Mouse (Mus musculus) hematopoietic stem cell, adult 5-6 weeks (primary cell): ENCODE measurements around the gene Acin1. TPM values are rescaled to one million over a fixed set of nuclear protein-coding genes. Genes with fewer than 3 reads are reported as not detected.

ENCODE experiments used
- ATAC-seq, 2 experiments: fragments of 125-278 bp in 1 of 2; replicated peaks in 1 of 2; 2 replicates each; pipeline ENCODE4 v1.8.0; 2016 to 2017; ENCODE audit warnings: inconsistent platforms in 2 of 2, mild to moderate bottlenecking in 2 of 2, moderate number of reproducible peaks in 2 of 2, low read depth in 1 of 2, moderate TSS enrichment in 1 of 2; ENCODE audit not compliant: low FRiP score in 2 of 2, poor library complexity in 2 of 2, severe bottlenecking in 2 of 2, insufficient read depth in 1 of 2, low TSS enrichment in 1 of 2
- total RNA-seq: library from RNA; stranded (forward); fragments of 172-1452, 232-1000 nt; gene quantifications from 2 replicates; pipeline ENCODE4 v1.2.3, GENCODE M21; 2017

Acin1 gene
- 261 and 357 TPM in 2 replicates for total RNA-seq

DNA sequence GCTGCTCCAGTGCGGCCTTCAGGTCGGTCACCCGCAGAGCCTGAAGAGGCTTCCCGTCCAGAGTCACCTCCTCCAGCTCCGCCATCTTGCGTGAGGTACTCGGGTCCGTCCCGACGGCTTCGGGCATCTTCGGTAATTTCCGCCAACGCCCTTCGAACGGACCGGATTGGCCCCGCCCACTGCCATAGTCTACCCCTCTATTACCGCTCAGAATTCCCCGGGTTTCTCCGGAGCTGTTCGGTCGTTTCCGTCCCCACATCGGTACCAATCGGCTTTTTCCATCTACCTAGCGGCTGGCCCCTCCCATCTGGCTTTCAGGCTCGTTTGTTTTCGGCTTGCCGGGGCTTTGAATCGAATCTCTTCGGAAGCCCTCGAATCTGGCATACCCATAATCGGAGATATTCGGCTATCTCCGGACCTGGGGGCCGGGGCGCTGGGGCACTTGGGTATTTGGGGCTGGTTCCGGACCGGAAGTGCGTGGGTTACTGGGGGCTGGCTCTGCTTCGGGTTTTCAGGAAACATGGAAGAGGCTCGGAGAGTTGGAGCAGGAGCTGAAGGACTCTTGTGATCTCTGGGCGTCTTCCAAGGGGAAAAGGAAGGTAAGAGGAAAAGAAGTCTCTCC is at the start of gene Acin1:
Acin1 (minus strand) TSS at position 410 of the 622 bp plus-strand sequence.
- ATAC-seq: peak; percentile 88 to 90

DNA sequence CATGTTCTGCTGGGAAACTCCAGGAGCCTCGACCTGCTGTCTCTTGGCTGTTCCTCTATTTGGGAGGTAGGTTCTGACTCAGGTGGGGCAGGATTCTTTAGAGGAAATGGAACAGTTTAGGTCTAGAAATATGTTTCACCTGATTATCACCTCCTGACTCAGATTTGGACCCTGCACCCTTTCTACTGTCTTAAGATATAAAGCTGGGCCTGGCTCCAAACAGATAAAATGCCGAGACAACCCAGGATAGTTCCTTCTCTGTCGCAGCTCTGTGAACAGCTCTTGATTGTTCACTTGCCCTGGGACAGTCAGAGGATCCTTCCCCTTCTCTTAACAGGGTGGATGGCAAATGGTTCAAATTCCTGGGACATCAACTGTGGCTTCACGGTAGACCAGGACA is 48.5 kb upstream of the Acin1 start:
- ATAC-seq: no peak

DNA sequence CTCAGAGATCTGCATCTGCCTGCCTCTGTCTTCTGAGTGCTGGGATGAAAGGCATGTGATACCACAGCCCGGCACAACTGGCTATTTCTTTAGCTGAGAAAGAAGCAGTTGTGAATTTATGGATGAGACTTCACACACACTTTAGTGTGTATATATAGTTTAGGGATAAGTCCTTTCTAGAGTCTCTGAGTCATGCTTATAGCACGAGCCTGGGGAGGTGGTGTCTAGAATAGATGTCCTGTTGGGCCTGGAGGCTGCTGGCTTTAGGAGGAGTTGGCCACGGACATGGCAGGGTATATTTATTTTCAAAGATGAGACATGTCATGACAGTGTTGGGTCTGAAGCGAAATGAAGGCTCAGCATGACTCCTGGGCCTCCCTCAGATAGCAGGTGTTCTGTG is 47.3 kb upstream of the Acin1 start:
- ATAC-seq: no peak

DNA sequence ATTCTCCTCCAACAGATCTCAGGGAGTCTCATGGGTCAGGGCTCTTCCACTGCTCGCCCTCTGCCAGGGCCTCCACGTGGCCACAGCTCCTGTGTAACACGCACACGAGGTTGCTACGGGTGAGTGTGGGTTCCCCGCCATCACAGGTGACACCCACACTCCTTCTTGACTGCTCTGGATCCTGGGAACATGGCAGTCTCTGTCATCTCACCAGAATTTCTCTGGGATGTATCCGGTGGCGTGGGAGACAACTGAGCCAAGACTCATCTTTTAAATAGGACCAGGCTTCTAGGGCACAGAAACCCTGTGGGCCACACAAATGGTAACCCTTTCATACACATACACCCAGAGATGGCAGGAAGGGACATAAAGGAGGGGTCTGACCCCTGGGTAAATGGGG is 45.5 kb upstream of the Acin1 start:
- ATAC-seq: no peak

DNA sequence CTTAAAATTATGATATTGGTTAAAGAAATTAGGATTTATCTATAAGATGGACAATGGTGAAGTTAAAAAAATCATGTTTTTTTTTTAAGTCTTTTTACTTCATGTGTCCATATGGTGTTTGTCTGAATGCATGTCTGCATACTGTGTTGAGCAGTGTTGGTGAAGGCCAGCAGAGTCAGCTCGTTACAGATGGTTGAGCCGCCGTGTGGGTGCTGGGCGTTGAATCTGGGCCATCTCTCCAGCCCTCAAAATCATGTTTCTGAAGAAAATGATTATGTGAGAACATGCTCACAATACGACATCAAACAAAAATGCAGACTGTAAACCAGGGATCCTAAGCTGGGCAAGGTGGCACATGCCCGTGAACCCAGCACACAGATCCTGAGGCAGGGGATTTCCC is 43.6 kb upstream of the Acin1 start:
- no peak for ATAC-seq

DNA sequence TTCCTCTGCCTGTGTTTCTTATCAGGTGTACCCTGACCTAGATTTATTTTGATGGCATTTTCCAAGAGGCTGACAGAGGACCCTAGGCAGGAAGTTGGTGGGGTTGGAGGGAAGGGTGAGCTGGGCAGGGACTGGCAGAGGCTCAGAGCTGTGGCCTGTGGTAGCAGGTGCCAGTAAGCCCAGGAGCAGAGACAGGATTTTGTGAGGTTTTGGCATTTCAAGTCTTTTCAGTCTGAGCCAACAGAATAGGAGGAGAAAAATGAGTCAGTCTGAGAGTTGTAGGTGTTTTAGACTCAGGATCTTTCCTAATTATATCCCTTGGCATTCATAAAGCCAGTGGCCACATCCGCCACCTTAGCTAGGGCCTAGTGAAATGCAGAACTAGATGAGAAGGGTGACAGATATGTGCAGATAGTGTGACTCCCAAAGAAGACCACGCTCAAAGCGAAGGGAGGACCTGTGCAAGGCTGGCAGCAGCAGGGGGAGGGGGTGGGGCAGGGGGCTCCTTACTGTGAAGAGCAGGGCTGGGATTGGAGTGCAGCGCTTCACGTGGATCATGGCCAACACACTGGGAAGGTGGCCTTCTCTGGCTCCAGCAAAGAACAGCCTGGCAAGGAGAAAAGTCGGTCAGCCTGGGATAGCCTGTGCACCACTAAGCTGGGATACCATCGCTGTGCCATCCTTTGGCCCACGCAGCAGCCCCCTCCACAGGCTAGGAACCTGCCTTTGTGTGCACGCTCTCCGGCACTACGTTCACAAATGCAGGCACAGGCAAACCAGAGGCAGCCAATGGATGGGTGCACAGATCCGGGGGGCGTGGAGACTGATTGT is 42.3 kb upstream of the Acin1 start:
- peak; percentile 22 to 29; a peak in 2 of 4 replicates for ATAC-seq

DNA sequence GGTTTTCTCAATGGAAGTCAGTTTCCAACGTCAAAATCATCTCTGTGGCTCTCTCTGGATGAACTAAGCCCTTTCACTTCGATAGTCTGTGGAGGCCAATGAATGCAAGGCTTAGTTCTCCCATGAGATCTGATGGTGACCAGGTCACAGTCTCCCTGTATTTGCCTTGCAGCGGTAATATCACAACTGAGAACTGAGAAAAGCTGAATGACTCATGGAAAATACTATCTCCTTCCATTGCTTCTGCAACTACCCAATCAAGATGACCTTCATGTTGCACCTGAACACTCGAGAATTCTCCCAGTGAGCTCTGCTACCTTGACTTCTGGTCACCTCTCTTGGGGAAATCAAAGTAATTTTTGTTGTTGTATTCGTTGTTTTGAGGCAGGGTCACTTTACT is 40.8 kb upstream of the Acin1 start:
- ATAC-seq: no peak

DNA sequence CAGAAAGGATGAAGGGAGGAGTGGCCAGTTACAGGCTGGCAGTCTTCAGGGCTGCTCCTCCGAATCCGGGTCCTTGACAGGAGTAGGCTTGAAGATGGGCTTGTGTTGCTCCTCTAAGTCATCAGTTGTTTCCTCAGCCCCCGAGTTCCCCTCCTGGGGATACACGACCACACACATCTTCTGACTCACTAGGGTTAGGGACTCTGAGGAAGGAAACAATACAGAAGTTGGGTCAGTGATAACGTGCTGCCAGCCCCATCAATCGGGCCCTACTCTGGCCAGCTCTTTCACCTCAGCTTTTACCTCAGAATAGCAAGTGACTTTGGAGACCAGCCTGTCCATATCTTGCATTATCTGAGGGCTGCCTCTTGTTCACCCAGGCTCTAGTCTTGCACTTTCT is 37.3 kb upstream of the Acin1 start:
- no peak for ATAC-seq

DNA sequence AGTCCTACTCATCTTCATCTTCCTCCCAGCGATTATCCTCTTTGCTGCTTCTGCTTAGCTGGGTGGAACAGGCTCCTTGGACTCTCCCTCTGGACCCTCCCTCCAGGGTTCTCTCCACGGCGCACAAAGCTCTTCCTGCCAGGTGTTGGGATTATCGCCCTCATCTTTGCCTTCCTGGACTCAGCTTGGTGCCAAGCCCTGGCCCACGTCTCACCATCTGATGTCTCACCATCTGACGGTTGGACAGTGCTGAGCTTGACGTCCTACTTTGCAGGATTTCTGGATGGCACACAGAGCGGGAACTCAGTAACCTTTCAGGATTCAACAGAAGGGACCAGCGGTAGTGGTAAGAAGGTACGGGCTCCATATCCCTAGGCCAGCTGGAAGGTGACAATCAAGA is 35.0 kb upstream of the Acin1 start:
- ATAC-seq: no peak

DNA sequence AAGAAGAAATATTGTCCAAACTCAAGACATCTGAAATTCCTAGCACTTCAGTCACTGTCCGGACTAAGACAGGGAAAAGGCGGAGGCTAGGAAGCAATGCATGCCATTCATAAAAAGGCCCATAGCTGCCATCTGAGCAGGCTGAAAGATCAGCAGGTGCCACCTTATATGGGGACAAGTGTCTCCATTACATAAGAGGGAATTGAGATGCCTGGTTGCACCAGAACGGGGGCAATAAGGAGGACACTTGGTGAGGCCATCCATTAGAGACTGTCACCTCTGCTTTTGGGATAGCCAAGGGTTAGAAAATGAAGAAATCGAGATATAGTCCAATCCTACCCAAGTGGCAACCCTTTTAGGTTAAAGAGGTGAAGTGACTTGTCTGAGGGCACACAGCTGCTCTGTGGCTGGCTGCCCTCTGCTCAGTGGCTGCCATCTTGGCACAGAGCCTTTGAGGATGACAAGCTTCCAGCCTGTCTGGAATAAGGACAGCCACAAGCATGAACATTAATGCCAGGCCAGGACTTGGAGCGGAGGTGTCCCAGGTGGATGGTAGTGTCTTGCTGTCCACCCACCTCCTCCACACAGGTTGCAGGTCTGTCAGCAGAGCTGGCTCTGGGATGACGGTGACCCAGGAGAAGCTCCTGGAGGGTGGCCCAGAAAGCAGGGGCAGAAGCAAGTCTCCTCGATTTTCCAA is 34.1 kb upstream of the Acin1 start:
- no peak for ATAC-seq

DNA sequence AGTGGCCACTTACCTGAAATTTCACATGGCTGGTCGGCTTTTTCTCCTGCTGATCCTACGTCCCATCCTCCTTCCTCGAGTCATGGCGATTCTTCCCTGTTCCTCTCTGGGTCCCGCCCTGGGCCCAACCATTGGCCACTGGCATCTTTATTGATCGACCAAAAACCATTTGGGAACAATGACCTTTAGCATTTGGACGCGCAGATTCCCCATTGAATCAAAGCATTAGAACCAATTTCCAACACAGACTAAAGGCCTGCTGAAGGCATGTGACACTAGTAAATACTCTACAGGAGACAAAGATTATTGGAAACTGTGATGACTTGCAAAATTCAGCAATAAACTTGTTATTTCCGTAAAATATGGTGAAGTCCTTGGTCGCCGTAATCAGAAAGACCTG is 33.3 kb upstream of the Acin1 start:
- ATAC-seq: no peak

DNA sequence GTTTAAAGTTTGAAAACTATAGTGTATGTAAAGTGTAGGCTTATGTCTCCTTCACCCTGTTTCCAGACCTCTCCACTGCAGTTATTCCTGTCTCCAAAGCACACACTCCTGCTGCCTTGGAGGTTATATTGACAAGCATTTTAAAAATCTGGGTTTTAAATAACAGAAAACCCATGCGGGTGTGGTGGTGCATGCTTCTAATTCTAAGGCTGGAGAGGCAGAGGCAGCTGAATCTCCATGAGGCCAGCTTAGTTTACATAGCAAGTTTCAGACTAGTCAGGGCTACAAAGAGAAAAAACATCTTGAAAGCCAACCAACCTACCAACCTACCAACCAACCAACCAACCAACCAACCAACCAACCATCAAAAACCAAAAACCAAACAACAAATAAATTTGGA is 28.7 kb upstream of the Acin1 start:
- no peak for ATAC-seq

DNA sequence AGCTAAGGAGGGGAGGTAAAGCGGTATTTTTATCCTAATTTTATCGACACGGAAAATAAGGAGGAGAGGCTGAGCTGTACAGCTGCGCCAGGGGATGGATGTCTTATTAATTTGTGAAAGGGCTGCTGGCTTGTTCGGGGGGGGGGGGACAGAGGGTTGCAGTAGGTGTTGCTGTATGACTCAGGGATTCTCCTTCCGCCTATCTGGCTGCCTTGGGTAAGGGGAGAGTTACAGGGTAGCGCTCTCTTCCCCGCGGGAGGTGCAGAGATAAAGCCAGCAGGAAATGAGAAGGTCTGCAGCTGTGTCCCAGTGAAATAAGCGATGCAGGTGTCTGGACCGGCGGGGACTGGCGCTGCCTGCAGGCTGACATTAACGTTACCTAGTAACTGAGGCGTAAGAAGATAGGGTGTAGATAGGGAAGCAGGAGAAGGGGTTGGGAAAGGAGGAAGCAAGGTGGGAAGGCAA is 27.9 kb upstream of the Acin1 start:
- peak; percentile 41 to 44; a peak in 2 of 4 replicates for ATAC-seq

DNA sequence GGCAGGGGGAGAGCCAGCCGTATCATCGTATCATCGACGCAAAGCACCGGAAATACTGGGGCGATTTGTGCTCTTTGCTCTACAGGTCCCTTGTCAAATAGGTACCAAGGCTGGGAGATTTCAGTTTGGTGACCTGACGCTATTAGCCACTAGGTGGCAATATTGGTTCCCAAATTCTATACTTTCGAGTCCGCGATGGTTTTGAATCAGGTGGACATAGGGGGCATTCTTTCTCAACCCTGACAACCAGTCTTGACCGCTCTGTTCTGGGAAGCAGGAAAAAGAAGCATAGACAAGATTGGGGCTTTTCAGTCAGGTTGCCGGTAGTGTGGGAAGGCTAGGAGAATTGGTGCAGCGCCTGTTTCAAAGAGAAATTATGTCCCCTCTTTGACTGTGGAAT is 27.4 kb upstream of the Acin1 start:
- ATAC-seq: peak; percentile 44 to 57; a peak in 3 of 4 replicates

DNA sequence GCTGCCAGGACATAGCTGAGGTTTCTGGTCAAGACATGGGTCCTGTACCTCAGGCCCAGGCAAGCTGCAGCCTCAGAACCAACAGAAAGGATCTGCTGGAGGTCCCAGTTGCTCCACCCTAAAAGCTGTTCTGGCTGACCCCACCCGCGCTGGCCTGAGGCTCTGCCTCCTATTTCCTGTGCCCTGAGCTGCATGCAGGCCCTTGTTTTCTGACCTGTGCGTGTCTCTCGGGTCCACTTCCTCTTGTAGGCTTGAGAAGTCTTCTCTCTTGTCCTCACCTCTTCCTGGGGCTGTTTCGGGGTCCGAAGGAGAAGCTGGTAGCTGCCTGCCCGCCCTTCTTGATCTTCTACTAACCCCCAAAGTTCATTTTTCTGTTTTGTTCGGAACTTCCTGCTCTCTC is 26.1 kb upstream of the Acin1 start:
- ATAC-seq: peak in 1 of 2 experiments; percentile 32; a peak in 1 of 4 replicates

DNA sequence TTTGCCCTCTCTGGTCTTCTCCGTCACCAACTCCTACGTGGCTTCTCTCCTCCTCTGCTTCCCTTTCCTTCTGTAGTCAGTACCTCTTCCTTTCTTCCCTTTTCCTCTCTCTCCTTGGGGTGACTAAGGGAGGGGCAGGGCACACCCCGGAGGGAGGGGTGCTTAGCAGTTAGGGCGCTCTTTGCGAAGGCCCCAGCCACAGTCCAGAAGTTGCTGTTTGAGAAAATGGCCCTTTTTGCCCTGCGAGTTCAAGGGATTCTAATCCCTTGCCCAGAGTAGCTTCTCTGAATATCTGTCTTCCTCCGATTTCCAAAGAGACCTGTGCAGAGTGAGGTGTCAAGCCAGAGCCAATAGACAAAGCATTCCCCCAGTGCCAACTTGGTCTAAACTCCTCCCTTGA is 25.3 kb upstream of the Acin1 start, which contains the start of gene Cebpe:
Cebpe (minus strand) TSS at position 101 of the 400 bp plus-strand sequence.
- peak in 1 of 2 experiments; percentile 16; a peak in 1 of 4 replicates for ATAC-seq

DNA sequence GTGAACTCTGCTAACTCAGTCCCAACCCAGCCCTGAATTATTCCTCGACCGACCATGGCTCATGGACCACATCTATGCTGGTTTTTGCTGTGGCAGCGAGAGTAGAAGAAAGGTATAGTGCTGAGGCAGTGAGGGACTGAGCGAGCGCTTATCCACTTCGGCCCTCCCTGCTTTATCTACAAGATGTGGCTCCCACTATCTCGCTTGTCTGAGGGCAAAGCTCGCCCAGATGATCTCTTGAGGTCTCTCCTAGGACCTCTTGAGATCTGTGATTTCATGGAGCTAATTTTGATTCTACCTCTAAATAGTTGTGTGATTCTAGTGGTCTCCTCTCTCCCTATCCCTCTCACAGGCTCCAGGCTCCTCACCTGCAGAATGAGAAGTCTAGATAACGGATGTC is 22.3 kb upstream of the Acin1 start:
- no peak for ATAC-seq
